16 mouse cellular contexts compared by ENCODE assay signal in the genomic region with DNA sequence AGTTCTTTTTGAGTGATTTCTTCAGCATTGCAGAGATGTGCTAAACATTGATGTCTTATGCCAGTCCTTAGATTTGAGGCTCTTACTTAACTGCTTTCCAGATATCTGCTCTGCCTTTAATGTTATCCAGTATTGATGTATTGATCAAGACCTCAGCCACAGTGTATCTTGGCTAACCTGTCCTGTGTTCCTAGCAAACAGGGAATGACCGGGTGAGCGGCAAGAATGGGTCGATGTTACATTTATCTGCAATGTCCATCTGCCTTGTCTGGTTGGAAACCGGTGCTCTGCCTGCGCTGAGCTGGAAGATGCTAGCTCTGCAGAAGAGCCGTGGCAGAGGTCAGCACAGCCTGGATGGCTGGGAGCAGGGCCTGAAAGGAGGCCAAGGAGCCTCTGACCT.
"Had no signal": no experiment of that assay in that cellular context is flagged by ENCODE, and none has a peak within 500 bp of the region (broad histone marks: within the 10 kb centered on the region; RNA-seq: fewer than 3 reads in every experiment).

No protein-coding gene starts in this region.

- H3K4me3 ChIP-seq: neural tube, embryonic 13.5 days; neural tube, embryonic 15.5 days; stomach, embryonic 15.5 days had no signal

- H3K9me3 ChIP-seq: neural tube, embryonic 13.5 days; neural tube, embryonic 15.5 days; stomach, embryonic 15.5 days had no signal

- H3K9ac ChIP-seq: neural tube, embryonic 13.5 days; neural tube, embryonic 15.5 days; stomach, embryonic 15.5 days had no signal

- H3K27me3 ChIP-seq: neural tube, embryonic 13.5 days; neural tube, embryonic 15.5 days; stomach, embryonic 15.5 days had no signal

- DNase-seq: retina, postnatal 1 day; right cerebral cortex, adult 18-20 months; right cerebral cortex, postnatal 14 days; right cerebral cortex, postnatal 25 days; right cerebral cortex, postnatal 4 days; spleen, adult 18-20 months; thymus, adult 18-20 months; thymus, adult 2 months; thymus, postnatal 14 days; thymus, postnatal 25 days; thymus, postnatal 36 days; thymus, postnatal 4 days had no signal

- H3K36me3 ChIP-seq: neural tube, embryonic 13.5 days; neural tube, embryonic 15.5 days; stomach, embryonic 15.5 days had no signal

- H3K4me2 ChIP-seq: neural tube, embryonic 13.5 days; neural tube, embryonic 15.5 days; stomach, embryonic 15.5 days had no signal

- H3K27ac ChIP-seq: neural tube, embryonic 13.5 days; neural tube, embryonic 15.5 days; stomach, embryonic 15.5 days; stomach, postnatal 0 days had no signal
